Mouse (Mus musculus) embryonic fibroblast, embryonic 13.5 days (primary cell): ENCODE measurements at regions not wholly inside any gene's neighbourhood (a gene's known extent, or its start where the extent isn't known, plus 50 kb on each side); places are given as distances from the start of the nearest gene placed in this dataset.

Source experiments
- CTCF ChIP-seq: IDR thresholded peaks from 2 replicates; pipeline ENCODE4 v1.5.1; 2011; ENCODE audit warnings: mild to moderate bottlenecking, control low read depth, low read length, moderate library complexity, borderline replicate concordance; ENCODE audit not compliant: insufficient read depth
- POLR2A ChIP-seq: IDR thresholded peaks from 2 replicates; pipeline ENCODE4 v1.6.1; 2011; ENCODE audit warnings: low read depth, mild to moderate bottlenecking, control low read depth, low read length, moderate library complexity

DNA sequence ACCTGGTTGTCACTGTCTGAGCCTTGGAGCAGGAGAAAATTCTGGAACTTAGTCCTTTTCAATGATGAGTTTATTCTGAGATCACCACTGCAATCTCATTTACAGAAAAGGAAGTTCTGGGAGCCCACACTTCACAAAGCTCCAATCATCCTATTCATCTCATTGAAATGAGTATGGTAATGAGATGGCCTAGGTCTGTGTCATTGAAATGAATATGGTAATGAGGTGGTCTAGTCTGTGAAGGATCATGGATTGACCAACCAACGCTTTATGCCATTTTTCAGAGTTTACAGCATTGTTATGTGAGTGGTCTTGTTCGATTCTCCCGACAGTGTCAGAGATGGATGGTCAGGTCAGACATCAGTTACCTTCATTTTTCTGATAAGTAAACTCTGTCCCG is 99.2 kb downstream of the Hhipl2 start:
- TF ChIP-seq CTCF (no peak), POLR2A (no peak)
